Mouse (Mus musculus): ENCODE data around the gene Tenm2. TPM values are rescaled to one million over a fixed set of nuclear protein-coding genes. Genes with fewer than 3 reads are reported as not detected.

The Tenm2 gene
- polyA plus RNA-seq, 1 experiment = 0.01 TPM

GRCm38 (mm10) chr11:36040508-36041233 is 1195.1 kb downstream of the Tenm2 start:
- TF ChIP-seq FLI1 (IDR thresholded peaks at IDR 0.05; ENCODE audit: low read length) (no peak), GATA1 (IDR thresholded peaks at IDR 0.05; ENCODE audit: borderline replicate concordance, low read length) (no peak)
- Histone ChIP-seq H3K4me3 (replicated peaks) (no peak overlapping the region), H3K9me3 (no peaks in the 10 kb centered on the region), H3K36me3 (replicated peaks; ENCODE audit: low read length) (no peaks in the 10 kb centered on the region), H3K4me1 (0 out of 2 replicates have a peak, but pooled peaks cover 1% of the 10 kb centered on the region), H3K27me3 (replicated peaks) (no peaks in the 10 kb centered on the region)

GRCm38 (mm10) chr11:36039825-36040224 is 1195.9 kb downstream of the Tenm2 start:
- Histone ChIP-seq H3K4me1 (no peaks in the 10 kb centered on the region), H3K4me3 (replicated peaks) (no peak overlapping the region), H3K36me3 (replicated peaks; ENCODE audit: low read length) (no peaks in the 10 kb centered on the region), H3K9me3 (no peaks in the 10 kb centered on the region), H3K27me3 (replicated peaks) (no peaks in the 10 kb centered on the region)
- no peak for TF ChIP-seq GATA1 (IDR thresholded peaks at IDR 0.05; ENCODE audit: borderline replicate concordance, low read length)
- no peak for TF ChIP-seq FLI1 (IDR thresholded peaks at IDR 0.05; ENCODE audit: low read length)

GRCm38 (mm10) chr11:36038386-36038785 is 1197.4 kb downstream of the Tenm2 start:
- no peaks in the 10 kb centered on the region for H3K4me1 ChIP-seq
- H3K4me3 ChIP-seq (replicated peaks) = no peak overlapping the region
- no peaks in the 10 kb centered on the region for H3K36me3 ChIP-seq (replicated peaks; ENCODE audit: low read length)
- no peaks in the 10 kb centered on the region for H3K9me3 ChIP-seq
- no peaks in the 10 kb centered on the region for H3K27me3 ChIP-seq (replicated peaks)
- TF ChIP-seq FLI1 (IDR thresholded peaks at IDR 0.05; ENCODE audit: low read length) (no peak), GATA1 (IDR thresholded peaks at IDR 0.05; ENCODE audit: borderline replicate concordance, low read length) (no peak)

DNA sequence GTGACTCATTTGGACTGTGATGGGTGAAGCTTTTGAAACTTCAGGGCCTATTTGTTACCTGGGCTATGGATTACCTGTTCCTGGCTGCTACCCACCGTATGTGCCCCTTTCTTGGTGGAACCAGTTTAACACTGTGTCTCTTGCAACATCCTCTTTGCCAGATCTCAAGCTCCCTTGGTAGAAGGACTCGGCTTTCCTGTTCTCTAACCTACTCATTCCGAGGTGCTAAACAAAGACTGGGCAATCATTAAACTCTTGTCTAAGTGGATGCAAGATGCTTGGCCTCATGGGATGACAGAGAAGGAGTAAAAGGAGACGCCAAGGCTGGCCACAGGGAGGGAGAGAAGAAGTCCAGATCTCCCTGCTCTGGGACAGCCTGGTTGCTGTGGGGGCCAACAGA is 1198.5 kb downstream of the Tenm2 start:
- Histone ChIP-seq H3K4me3 (replicated peaks) (no peak overlapping the region), H3K4me1 (no peaks in the 10 kb centered on the region), H3K9me3 (no peaks in the 10 kb centered on the region), H3K36me3 (replicated peaks; ENCODE audit: low read length) (no peaks in the 10 kb centered on the region), H3K27me3 (replicated peaks) (no peaks in the 10 kb centered on the region)
- TF ChIP-seq GATA1 (IDR thresholded peaks at IDR 0.05; ENCODE audit: borderline replicate concordance, low read length) (no peak), FLI1 (IDR thresholded peaks at IDR 0.05; ENCODE audit: low read length) (no peak)

GRCm38 (mm10) chr11:36036061-36036695 is 1199.6 kb downstream of the Tenm2 start:
- no peaks in the 10 kb centered on the region for H3K4me1 ChIP-seq
- no peaks in the 10 kb centered on the region for H3K9me3 ChIP-seq
- H3K4me3 ChIP-seq (replicated peaks) = no peak overlapping the region
- TF ChIP-seq FLI1 (IDR thresholded peaks at IDR 0.05; ENCODE audit: low read length) (no peak), GATA1 (IDR thresholded peaks at IDR 0.05; ENCODE audit: borderline replicate concordance, low read length) (no peak)
- H3K36me3 ChIP-seq (replicated peaks; ENCODE audit: low read length) = no peaks in the 10 kb centered on the region
- no peaks in the 10 kb centered on the region for H3K27me3 ChIP-seq (replicated peaks)

DNA sequence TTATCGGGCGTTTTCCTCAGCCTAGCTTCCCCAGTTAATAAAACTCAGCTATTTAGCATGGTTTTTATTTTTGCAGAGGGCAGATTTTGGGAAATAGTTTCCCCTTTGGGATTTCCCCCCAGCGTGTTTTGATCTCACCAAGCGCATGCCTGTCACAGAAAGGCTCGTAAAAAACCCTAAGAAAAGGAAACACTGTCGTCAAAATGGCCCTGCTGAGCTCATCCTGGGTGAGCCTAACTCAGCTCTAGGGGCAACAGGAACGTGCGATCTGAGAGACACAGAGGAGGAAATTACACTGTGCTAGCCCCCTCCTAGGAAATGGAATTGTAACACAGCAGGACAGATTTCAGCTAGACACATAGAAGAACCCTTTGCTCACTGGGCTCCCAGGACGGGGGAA is 1204.0 kb downstream of the Tenm2 start:
- H3K4me1 ChIP-seq = no peaks in the 10 kb centered on the region
- H3K9me3 ChIP-seq = peaks cover 3% of the 10 kb centered on the region; the same call in 1 of the 2 replicates
- H3K36me3 ChIP-seq (replicated peaks; ENCODE audit: low read length) = no peaks in the 10 kb centered on the region
- H3K27me3 ChIP-seq (replicated peaks) = no peaks in the 10 kb centered on the region
- TF ChIP-seq FLI1 (IDR thresholded peaks at IDR 0.05; ENCODE audit: low read length) (no peak), GATA1 (IDR thresholded peaks at IDR 0.05; ENCODE audit: borderline replicate concordance, low read length) (no peak)
- H3K4me3 ChIP-seq (replicated peaks) = no peak overlapping the region

DNA sequence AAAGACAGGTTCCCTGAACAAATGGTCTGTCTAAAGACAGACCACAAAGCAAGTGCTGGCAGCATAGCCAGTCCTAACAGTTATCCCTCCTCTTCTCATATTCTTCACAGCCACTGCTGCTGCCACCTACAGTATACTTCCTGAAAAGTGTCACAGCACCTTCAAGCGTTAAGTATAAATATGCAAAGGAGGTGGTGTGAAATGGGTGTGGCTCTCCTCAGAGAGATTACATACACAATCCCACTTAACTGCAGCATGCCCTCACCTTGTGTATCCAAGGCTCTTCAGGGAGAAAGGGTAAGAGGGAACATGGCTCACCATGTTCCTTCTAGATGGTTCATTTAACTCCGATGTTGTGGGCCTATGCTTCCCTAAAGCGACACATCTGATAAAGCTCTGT is 1215.8 kb downstream of the Tenm2 start:
- Histone ChIP-seq H3K27me3 (replicated peaks) (no peaks in the 10 kb centered on the region), H3K4me1 (no peaks in the 10 kb centered on the region), H3K36me3 (replicated peaks; ENCODE audit: low read length) (no peaks in the 10 kb centered on the region), H3K9me3 (peaks cover 22% of the 10 kb centered on the region), H3K4me3 (replicated peaks) (no peak overlapping the region)
- TF ChIP-seq GATA1 (IDR thresholded peaks at IDR 0.05; ENCODE audit: borderline replicate concordance, low read length) (no peak), FLI1 (IDR thresholded peaks at IDR 0.05; ENCODE audit: low read length) (no peak)

DNA sequence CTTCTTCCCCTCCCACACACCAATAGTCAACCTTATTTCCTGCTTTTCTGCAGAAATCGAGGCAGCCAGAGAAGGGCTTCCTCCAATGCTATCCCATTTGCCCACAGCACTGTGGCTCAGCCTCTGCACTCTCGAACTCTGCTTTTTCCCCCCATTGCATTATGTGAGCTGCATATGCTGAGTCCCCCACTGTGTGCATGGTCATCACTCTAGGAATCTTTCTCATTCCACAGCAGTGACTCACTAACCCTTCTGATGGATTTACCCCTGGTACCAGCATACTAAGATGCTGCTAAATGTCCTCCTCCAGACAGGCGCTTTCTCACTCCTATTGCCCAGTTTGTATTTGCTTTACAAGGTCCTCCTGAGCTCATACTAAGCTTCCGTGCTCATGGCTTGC is 1222.6 kb downstream of the Tenm2 start:
- Histone ChIP-seq H3K9me3 (peaks cover 5% of the 10 kb centered on the region; the same call in 1 of the 2 replicates), H3K4me3 (replicated peaks) (no peak overlapping the region), H3K4me1 (no peaks in the 10 kb centered on the region), H3K27me3 (replicated peaks) (no peaks in the 10 kb centered on the region), H3K36me3 (replicated peaks; ENCODE audit: low read length) (no peaks in the 10 kb centered on the region)
- TF ChIP-seq FLI1 (IDR thresholded peaks at IDR 0.05; ENCODE audit: low read length) = no peak
- no peak for TF ChIP-seq GATA1 (IDR thresholded peaks at IDR 0.05; ENCODE audit: borderline replicate concordance, low read length)

DNA sequence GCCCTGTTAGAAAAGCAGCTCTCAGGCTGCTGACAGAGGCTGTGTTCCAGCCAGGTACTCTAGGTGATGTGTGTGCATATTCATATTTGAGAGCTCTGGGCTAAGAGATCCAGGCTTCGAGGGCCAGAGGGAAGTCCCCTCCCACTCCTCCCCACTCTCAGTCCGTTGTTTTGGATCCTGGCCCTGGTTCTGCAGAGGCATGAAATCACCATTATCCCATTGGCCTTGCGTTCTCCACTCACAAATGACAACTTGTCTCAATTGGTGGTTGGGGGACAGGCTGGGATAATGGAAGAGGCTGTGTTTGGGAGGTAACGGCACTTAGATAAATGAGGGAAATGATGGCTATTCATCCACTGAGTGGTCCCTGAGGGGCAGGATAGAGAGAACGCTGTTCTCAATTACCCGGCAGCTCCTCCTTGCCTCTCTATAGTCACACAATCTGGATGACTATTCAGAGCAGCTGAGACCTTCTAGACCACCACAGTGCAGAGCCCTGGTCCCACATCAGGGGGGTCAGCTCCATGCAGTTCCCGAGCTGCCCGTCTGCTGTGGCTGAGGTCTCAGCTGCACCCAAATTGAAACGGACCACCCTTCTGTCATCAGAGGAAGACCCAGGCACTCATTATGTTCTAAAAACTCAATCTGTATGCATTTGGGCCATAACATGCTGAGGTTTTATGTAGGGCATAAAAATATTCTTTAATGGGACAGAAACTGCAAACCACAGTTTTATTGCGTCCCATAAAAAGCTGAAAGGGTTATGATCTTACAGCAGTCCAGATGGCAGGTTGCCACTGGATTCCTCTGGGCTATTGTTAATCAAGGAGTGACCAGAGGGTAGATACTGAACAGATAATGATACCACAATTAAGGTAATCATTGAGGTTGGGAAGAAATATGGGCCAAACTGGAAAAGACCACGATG is 1226.2 kb downstream of the Tenm2 start:
- H3K36me3 ChIP-seq (replicated peaks; ENCODE audit: low read length) = no peaks in the 10 kb centered on the region
- TF ChIP-seq GATA1 (IDR thresholded peaks at IDR 0.05; ENCODE audit: borderline replicate concordance, low read length) (no peak), FLI1 (IDR thresholded peaks at IDR 0.05; ENCODE audit: low read length) (no peak)

More for the DNA sequence above, 1226.2 kb downstream of the Tenm2 start:
- Histone ChIP-seq H3K9me3 (peaks cover 5% of the 10 kb centered on the region; the same call in 1 of the 2 replicates), H3K27me3 (replicated peaks) (no peaks in the 10 kb centered on the region), H3K4me1 (no peaks in the 10 kb centered on the region), H3K4me3 (replicated peaks) (no peak overlapping the region)
